Mouse (Mus musculus) frontal cortex, postnatal 10 days (tissue): ENCODE measurements around the gene Psme4.
"Not testable (repeated sequence)": the region's sequence is repeated elsewhere in the genome, so short reads cannot be mapped to it uniquely, and the experiment has no call there.

Source experiments
- DNase-seq, 2 experiments: peaks; one replicate each; pipeline ENCODE4 v3.0.0; 2022; ENCODE audit warnings: low spot score in 2 of 2, mixed read lengths in 1 of 2

The Psme4 gene

GRCm38 (mm10) chr11:30771267-30771903, at the start of gene Psme4:
Gene Psme4, plus strand, starts transcription at chr11:30771726.
- DNase-seq = peak; percentile 90 to 93

- no peak for DNase-seq
These were observed 48.1 kb upstream of the Psme4 start for GRCm38 (mm10) chr11:30723438-30723837.

DNA sequence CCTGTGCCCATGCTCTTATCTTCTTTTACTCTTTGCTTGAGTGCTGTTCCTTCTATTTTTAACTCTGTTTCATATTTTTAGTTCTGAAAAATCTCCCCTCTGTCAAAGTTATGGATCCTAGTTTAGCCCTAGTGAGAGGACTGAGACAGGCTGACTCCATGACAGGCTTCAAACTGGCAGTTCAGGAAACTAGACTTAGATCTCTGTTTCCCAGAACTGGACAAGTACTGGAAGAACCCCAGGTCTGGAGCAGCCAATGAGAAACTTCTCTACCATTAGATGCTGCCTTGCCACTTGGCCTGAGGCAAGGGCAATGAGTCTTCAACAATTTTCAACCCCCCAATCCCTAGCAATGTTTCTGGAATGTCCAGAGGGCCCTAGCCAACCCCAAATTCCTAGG, 40.8 kb upstream of the Psme4 start:
- DNase-seq = no peak

DNA sequence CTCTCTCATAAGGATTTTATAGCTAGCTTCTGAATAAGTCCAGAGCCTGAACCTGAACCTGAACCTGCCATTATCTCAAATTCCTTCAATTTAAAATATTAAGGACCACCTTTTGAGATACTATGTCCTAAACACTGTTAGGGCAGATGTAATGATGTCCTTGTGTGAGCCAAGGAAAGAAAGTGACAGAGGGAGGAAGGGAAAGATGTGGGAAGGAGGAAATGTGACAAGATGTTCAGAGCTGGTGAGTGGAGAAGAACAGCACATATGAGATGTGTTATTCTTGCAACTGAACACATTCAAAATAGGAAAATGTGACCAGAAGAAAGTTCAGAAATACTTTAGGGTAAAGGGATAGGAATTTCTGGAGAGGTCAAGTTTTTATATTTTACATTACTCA, 38.1 kb upstream of the Psme4 start:
- no peak for DNase-seq

- no peak for DNase-seq
These were observed 27.5 kb upstream of the Psme4 start for GRCm38 (mm10) chr11:30743991-30744390.

- no peak for DNase-seq
These were observed 22.6 kb upstream of the Psme4 start for GRCm38 (mm10) chr11:30748938-30749337.

DNA sequence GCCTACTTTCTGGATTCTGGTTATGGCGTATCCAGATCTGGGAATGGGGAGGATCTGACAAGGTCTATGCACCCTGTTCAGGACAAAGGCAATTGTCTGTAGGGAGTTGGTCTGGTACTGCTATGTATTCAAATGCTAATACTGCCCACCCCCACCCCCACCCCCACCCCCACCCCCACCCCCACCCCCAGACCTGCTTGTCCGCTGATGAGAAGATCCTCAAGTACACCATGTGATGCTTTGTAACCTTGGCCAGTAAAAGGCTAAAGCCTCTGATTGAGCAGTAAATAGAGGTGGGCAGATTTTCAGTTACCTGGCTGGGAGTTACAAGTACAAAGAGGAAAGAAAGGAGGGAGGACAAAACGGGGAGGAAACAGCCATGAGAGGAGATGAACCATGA, 21.9 kb upstream of the Psme4 start:
- DNase-seq = no peak

- DNase-seq = no peak
These were observed 21.3 kb upstream of the Psme4 start for GRCm38 (mm10) chr11:30750039-30750823.

DNA sequence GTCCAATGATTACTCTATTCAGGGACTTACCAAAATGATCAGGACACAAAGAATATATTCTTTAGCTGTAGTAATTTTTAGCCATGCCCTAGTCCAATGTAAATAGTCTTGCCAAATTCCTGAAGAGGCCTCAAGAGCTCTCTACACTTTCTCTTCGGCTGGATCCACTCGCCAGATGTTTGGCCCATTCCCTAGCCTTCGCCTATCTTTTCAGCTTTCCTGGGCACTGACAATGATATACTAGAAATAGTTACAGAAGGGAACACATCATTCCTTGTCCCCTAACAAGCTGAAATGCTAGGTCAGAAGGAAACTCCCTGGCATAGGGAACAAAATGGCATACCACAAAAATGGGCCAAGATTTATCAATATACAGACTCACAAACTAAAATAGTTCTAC, 18.6 kb upstream of the Psme4 start:
- no peak for DNase-seq

DNA sequence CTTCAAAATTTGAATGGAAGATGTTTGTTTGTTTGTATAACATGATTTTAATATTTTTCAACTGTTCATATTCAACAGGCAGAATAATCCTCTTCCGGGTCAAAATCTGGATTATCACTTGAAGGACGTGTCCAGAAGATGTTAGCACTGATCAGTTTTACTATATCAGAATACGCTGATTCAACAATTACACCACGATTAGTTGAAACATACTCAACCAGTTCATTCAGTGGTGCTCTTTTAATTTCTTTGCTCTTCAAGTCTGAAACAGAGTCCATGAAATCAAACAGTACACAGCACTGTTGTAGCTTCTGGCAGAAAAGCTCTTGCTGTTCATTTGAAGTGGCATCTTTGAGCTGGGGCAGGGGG, 17.1 kb upstream of the Psme4 start:
- DNase-seq = not testable (repeated sequence)

DNA sequence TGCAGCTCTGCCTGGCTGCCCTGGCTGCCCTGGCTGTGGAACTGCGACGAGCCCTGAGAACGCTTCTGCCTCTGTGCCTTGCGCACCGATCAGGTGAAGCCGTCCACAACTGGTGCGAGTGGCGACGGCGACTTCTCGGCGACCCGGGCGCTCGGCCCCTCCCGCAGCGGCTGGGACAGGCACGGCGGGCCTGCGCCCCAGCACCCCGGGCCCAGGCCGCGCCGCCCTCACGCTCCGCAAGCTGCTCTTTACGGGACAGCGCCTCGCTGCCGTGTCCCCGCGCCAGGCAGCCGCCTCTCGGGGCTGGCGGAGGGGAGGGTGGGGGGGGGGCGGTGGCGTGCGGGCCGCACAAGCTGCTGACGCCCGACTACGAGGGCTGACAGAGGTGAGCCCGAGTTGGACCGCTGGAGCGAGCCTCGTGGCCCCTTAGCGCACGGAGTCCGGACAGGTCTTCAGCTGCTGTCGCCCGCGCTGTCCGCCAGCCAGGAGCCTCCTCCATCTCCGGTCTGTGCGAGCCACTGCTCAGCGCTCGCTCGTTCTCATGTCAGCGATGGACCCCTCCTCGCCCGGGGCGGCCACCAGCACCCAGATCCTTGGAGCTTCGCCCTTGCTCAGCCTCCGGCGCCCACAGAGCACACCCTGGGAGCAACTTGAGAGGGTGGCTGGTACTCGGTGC, 16.5 kb upstream of the Psme4 start:
- peak in 1 of 2 experiments; percentile 13 for DNase-seq

DNA sequence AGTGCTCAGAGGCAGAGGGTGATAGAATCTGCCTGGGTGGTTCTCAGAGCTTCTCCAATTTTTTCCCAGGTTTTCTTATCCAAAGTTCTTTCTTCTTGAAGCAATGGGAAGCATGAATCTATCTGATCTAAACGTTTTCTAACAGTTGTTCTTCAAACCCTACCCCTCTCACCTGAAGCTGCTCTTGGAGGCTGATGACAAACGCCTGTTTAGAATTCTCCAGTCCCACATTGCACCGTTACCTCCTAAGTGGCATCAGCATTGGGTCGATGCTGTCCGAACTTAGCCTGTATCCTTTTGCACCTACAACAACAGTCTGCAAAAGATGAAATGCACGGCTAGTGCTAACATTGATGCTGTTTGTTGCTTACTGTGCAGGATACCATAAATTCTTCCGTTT, 10.1 kb upstream of the Psme4 start:
- no peak for DNase-seq

DNA sequence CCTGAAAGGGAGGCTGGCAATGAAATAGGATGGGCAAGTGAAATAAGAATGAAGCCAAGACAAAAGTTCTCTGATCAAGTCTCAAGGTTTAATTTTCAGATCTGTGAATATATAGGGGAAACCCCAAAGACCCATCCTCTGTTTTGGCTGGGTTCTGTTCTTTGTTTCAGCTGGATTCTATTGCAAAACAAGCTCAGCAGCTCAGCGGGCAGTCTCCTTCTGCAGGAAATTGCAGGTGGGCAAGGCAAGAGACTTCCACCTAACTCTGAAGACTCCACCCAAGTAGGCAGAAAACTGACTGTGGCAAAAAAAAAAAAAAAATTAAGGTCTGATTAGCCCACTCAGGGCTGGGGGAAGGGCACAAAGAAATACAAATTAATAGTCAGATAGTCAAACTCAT, 9.6 kb upstream of the Psme4 start:
- no peak for DNase-seq

GRCm38 (mm10) chr11:30765076-30765475, 6.5 kb upstream of the Psme4 start:
- no peak for DNase-seq

DNA sequence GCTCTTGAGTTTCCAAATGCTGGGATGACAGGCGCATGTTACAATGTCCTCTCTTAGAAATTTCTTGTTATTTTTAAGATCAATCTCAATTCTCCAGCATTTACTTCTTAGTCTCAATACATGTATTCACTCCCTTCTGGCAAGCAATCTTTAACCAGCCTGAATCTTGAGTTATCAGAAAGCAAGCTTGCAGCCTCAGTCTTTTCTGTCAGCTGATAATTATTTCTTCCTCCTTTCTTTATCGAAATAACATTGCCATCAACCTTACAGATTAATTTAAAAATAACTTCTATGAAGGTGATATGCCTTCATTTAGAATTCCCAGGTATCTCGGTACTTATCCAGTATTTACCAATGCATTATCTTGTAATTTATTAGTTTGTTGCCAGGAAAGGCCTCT, 709 bp upstream of the Psme4 start:
- DNase-seq = no peak

DNA sequence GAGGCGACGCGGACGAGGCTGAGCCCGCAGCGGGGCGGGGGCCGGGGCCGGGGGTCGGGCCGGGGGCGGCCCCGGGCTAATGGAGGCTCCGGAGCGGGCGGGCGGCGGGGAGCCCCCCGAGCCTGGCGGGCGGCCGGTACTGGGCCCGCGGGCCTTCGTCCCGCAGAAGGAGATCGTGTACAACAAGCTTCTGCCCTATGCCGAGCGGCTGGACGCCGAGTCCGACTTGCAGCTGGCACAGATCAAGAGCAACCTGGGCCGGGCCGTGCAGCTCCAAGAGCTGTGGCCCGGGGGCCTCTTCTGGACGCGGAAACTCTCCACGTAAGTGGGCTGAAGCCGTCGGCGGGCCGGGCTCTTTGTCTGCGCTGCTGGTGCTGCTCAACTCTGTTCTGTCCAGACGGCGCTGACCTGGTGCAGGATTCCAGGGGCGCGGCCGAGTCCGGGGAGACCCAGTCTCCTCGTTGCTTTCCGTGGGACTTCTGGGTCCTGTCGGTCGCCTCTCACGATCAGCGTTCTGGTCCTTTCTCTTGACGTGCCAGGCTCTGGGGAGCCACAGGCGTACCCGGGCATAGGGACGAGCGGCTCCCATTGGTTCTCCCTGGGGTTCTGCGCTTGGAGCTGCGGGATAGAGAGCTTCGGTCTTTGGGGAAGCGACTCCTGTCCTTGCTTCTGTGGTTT, 517 bp downstream of the Psme4 start:
- peak; percentile 33 to 54 for DNase-seq

DNA sequence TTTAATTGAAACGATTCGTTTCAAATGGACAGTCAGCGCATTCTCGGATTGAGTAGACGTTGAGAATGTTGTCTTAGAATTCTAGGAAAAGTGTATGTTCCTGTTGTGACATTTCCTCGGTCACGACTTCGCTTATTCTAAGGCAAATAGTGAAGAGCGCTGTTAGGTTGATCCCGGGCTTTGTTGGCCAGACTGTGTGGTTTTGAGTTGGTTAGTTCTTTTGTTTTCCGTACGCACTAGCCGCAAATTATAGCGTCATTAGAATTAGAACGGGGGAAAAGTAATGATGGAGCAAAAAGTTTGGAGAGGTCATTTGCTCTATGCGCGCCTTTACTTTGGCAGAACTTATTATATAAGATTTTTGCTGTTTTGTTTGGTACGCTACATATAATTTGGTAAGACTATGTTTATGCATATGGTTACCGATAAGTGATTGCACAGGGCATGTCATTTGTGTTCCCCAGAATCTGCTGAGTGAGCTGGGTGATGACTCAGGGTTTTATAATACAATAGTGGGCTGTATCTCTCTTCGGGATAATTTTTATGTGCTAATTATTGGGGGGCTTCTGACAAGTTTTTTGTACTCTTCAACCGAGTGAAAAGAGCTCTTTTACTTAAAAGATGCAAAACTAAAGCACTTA, 1.4 kb downstream of the Psme4 start:
- DNase-seq = no peak

GRCm38 (mm10) chr11:30774638-30775037, 3.1 kb downstream of the Psme4 start:
- DNase-seq = no peak

DNA sequence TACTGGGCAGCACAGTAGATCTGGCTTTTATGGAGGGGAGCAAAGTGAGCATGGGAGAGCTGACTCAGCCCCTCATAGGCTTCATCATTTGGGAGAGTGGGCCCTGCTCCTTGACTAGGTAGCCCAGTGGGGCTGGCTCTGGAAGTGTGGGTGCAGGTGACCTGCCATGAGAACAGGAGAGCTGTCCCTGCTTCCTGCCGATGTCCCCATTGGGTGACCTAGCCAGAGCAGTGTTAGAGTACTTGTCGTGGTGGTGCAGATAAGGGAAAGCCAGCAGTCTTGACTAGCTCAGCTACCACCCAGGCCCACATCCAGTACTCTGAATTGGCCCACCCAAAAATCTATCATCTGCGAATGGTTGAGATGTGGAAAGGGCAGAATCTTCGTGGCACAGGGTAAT, 6.0 kb downstream of the Psme4 start:
- DNase-seq = no peak

DNA sequence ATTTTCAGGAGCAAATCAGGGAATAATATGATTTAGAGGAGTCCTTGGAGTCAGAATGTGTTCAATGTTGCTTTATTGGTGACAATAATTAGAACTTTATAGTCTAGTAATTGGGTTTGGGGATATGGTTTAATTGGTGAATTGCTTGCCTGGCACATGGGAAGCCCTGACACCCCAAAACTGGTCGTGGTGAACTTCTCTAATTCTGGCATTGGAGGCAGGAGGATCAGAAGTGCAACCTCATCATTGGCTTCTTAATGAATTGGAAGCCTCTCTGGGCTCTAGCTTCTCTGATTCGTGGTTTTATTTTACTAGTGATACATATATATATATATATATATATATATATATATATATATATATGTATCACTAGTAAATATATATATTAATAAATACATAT, 9.4 kb downstream of the Psme4 start:
- no peak for DNase-seq

GRCm38 (mm10) chr11:30781612-30782011, 10.1 kb downstream of the Psme4 start:
- no peak for DNase-seq

GRCm38 (mm10) chr11:30785497-30785896, 14.0 kb downstream of the Psme4 start:
- no peak for DNase-seq
